Mouse (Mus musculus) liver, adult (tissue): Measurements from ENCODE around the gene Tsen34.

Experiments used
- GATA4 ChIP-seq: IDR thresholded peaks from 2 replicates; pipeline ENCODE4 v1.6.1; 2014; ENCODE audit warnings: mild to moderate bottlenecking, low read length; ENCODE audit not compliant: insufficient replicate concordance

Gene Tsen34

GRCm38 (mm10) chr7:3692382-3692986 is at the start of gene Tsen34:
Tsen34 (plus strand) TSS chr7:3692863.
- TF ChIP-seq GATA4: no peak

GRCm38 (mm10) chr7:3643412-3643811 is 49.3 kb upstream of the Tsen34 start:
- no peak for TF ChIP-seq GATA4

DNA sequence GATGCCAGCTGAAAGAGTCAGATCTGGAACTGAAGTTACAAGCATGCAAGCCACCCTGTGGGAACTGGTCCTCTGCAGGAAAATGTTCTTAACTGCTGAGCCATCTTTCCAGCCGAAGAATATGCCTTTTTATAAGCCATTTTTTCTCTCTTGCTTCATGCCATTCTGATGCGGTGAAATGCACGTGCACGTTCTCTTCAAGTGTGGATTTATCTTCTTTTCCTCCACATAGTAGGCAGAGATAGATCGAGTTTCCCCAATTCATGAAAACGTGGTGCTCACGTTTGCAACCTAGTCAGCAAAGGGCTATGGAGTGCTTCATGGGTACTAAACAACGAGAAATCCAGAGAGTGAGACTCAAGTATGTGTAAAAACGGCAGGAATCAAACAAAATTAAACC is 48.8 kb upstream of the Tsen34 start:
- TF ChIP-seq GATA4: no peak

GRCm38 (mm10) chr7:3644348-3644671 is 48.4 kb upstream of the Tsen34 start:
- no peak for TF ChIP-seq GATA4

DNA sequence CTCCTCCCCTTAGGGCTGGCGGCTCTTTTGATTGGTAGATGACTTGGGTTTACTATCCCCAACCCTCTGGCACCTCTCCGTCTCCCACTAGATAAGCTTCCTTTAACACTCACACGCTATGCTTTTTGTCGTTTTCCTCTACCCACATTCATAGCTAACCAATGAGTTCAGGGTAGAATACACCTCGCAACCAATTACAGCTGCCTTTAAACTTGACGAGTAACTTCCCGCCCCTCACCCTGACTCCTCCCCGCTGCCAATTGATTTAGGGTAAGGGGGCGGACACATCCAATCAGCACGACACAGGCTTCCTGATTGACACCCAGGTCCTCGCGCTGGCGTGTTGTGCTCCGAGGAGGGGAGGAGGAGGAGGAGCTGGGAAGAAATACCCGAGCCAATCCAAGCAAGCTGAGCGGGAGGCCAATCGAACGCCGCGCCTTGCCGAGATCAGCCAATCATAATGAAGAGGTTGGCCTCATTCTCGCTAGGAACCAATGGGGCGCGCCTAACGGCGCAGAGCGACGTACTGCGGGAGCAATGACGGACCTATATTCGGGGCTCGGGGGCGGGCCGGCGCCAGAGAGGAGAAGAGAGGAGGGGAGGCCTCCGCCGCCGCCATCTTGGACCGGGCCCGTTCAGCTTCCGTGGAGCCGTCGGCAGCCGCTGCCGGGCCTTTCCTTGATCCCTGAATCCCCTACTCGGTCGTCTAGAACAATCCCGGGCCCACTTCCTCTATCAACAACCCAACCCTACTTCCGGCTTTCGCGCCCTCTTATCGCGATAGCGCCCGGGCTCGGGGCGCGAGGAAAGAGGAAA is 47.8 kb upstream of the Tsen34 start, which contains the start of gene Cnot3:
TSS of gene Cnot3 (plus strand) at position 597 of the 816 bp plus-strand sequence.
- TF ChIP-seq GATA4: 0 out of 2 replicates have a peak, but pooled peaks have one; percentile 40

- TF ChIP-seq GATA4: no peak
Measured at GRCm38 (mm10) chr7:3645488-3646025, 47.1 kb upstream of the Tsen34 start.

GRCm38 (mm10) chr7:3646188-3646587 is 46.5 kb upstream of the Tsen34 start:
- no peak for TF ChIP-seq GATA4

- TF ChIP-seq GATA4: no peak
Measured at GRCm38 (mm10) chr7:3646641-3647040, 46.0 kb upstream of the Tsen34 start.

GRCm38 (mm10) chr7:3656966-3657365 is 35.7 kb upstream of the Tsen34 start:
- TF ChIP-seq GATA4: no peak

DNA sequence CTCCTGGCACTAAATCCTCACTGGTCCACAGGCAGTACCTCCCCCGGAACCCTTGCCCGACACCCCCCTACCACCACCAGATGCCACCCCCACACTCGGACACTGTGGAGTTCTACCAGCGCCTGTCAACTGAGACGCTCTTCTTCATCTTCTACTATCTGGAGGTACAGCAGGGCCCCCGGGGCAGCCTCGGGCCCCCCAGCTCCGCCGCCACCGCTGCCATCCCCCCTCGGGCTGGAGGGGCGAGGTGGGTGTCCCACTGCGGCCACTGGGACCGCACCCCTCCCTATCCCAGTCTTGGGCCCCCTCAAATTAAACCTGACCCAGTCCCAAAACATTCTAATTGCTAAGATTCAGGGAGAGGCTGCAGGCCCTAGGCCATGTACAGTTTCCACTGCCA is 34.1 kb upstream of the Tsen34 start:
- no peak for TF ChIP-seq GATA4

DNA sequence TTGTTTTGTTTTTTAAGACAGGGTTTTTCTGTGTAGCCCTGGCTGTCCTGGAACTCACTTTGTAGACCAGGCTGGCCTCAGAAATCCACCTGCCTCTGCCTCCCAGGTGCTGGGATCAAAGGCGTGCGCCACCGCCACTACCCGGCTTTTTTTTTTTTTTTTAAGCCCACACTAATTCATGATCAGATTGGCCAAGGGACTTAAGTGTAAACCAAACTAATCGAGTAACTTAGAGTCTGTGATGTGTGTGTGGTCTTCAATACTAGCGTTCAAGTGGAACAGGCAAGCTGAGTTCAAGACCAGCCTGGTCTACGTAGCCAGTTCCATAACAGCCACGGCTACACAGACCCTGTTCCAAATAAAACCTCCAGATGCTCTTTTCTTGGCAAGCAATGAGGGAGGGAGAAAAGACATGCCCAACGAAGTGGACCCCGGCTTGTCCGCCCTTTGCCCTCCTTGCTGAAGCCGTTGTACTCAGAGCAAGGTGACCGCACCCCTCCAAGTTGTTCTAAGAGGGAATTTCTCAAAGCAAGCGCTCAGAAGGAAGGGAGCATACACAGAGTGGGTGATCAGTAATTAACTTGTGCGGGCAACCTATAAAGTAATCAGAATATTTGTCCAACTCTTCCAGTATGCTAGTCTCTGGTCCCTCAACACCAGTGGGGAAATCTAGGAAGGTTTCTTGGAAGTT is 28.0 kb upstream of the Tsen34 start:
- TF ChIP-seq GATA4: no peak

GRCm38 (mm10) chr7:3665215-3666114 is 27.2 kb upstream of the Tsen34 start, which contains the start of gene Leng1:
Leng1 (minus strand) TSS chr7:3665840.
- TF ChIP-seq GATA4: no peak; the same call in 1 of the 2 replicates

- no peak for TF ChIP-seq GATA4
Measured at GRCm38 (mm10) chr7:3666921-3667391, 25.7 kb upstream of the Tsen34 start.

DNA sequence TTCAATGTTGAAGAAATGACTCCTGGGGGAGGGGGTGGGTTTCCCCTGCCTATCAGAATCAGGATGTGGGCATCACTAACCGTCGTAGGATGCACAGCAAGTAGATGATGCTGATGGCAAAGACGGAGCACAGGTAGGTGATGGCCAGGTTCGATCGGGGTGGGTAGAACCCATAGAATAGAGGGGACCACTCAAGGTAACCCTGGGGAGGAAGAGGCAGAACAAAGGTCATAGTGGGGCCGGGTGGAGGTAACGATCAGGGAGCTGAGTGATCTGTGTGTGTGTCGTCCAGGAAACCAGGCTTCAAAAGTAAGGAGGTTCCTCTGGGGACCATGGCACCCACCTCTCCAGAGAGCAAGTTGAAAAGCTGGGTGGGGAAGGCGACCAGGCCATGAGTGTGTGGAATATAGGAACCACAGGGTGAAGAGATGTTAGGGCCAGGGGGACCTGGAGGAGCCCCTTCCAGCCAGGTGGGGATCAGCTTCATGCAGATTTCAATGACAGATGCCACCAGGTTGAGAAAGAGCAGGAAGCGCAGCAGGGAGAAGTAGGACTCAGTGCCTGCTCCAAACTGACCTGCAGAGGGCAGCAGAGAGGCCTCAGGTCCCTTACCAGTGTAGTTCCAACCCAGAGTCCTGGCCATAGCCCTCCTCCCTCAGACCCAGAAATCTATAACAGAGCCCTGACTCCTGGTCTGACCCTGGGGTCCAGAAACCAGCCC is 18.0 kb upstream of the Tsen34 start:
- no peak for TF ChIP-seq GATA4

GRCm38 (mm10) chr7:3675228-3675548 is 17.5 kb upstream of the Tsen34 start:
- no peak for TF ChIP-seq GATA4

DNA sequence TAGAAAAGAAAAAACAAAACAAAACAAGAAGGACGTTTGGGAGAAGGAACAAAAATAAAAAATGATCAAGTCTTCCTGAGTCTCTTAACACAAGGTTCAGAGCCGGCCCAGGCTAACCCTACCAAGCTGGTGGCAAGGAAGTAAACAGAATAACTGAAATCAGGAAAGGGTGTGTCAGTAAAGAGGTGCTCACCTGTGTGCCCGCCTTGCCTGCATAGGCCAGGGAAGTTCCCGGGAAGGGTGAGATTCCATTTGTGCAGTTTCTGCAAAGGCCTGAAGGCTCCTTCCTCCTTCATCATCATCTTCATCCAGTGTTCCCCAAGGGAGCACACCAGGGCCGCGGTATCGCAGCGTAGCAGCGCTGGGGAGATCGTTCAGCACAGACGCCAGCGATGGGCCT is 16.3 kb upstream of the Tsen34 start:
- no peak for TF ChIP-seq GATA4
